Mouse (Mus musculus) liver, embryonic 14.5 days (tissue): Measurements from ENCODE around the gene Acer3. TPM values are rescaled to one million over a fixed set of nuclear protein-coding genes. Genes with fewer than 3 reads are reported as not detected.

ENCODE experiments used
- ATAC-seq: fragments of 200-750 bp; cut with Nextera tagmentation; 2 replicates; pipeline ENCODE4 v1.8.0; 2017; ENCODE audit warnings: moderate number of reproducible peaks, mild to moderate bottlenecking, moderate library complexity; ENCODE audit not compliant: insufficient read depth
- DNase-seq, 3 experiments: peaks; one replicate each; pipeline ENCODE4 v3.0.0-alpha.2; 2012 to 2013; ENCODE audit warnings: low read depth in 3 of 3, low spot score in 3 of 3
- H3K27ac ChIP-seq: fragments of 300-500 bp; sonication (generic); 2 replicates; pipeline ENCODE4 v1.5.1; 2014; ENCODE audit warnings: moderate library complexity, mild to moderate bottlenecking, control low read depth, inconsistent platforms
- H3K27me3 ChIP-seq: fragments of 300-500 bp; sonication (generic); 2 replicates; pipeline ENCODE4 v1.6.1; 2014; ENCODE audit warnings: mild to moderate bottlenecking, low read length, moderate library complexity; ENCODE audit not compliant: control insufficient read depth, insufficient read depth
- H3K36me3 ChIP-seq: fragments of 300-500 bp; sonication (generic); replicated peaks from 2 replicates; pipeline ENCODE4 v1.6.1; 2014; ENCODE audit warnings: low read depth; ENCODE audit not compliant: control insufficient read depth, insufficient read depth
- H3K4me1 ChIP-seq, 2 experiments: fragments of 200-500 bp in 1 of 2; fragments of 300-500 bp in 1 of 2; sonication (generic) in 1 of 2; replicated peaks; 2 replicates each; pipeline ENCODE4 v1.6.1; 2012 to 2014; ENCODE audit warnings: antibody characterized with exemption in 1 of 2, inconsistent platforms in 1 of 2, low read length in 1 of 2; ENCODE audit not compliant: control insufficient read depth in 2 of 2, insufficient read depth in 2 of 2
- H3K4me2 ChIP-seq: fragments of 300-500 bp; sonication (generic); 2 replicates; pipeline ENCODE4 v1.6.1; 2014; ENCODE audit warnings: low read depth, mild to moderate bottlenecking, control low read depth, moderate library complexity
- H3K4me3 ChIP-seq, 2 experiments: fragments of 200-500 bp in 1 of 2; fragments of 300-500 bp in 1 of 2; sonication (generic) in 1 of 2; 2 replicates each; pipeline ENCODE4 v1.5.1; 2012 to 2014; ENCODE audit warnings: low read depth in 2 of 2, low read length in 2 of 2, mild to moderate bottlenecking in 2 of 2, control low read depth in 1 of 2, inconsistent platforms in 1 of 2, moderate library complexity in 1 of 2; ENCODE audit not compliant: insufficient read depth in 1 of 2
- H3K9ac ChIP-seq: fragments of 300-500 bp; sonication (generic); replicated peaks from 2 replicates; pipeline ENCODE4 v1.6.1; 2014; ENCODE audit warnings: mild to moderate bottlenecking, control low read depth, moderate library complexity
- H3K9me3 ChIP-seq: fragments of 300-500 bp; sonication (generic); 2 replicates; pipeline ENCODE4 v1.6.1; 2016; ENCODE audit warnings: low read length, mixed read lengths; ENCODE audit not compliant: control insufficient read depth
- CTCF ChIP-seq: IDR thresholded peaks from 2 replicates; pipeline ENCODE4 v1.5.1; 2016; ENCODE audit warnings: antibody characterized with exemption, low read depth, control low read depth
- EP300 ChIP-seq: IDR thresholded peaks from 2 replicates; pipeline ENCODE4 v1.6.1; 2016; ENCODE audit warnings: antibody characterized with exemption, low read depth
- WGBS: fragments of 180-500 bp; shearing (Covaris S2); extraction: QIAGEN DNeasy Blood & Tissue Kit; methylation state at CpG from one replicate; pipeline ENCODE4 v1.1.7; 2014; ENCODE audit not compliant: insufficient replicate concordance; 5-methylcytosine and 5-hydroxymethylcytosine counted together
- polyA plus RNA-seq, 2 experiments: library from polyadenylated mRNA; depleted of rRNA in 1 of 2; stranded (reverse) in 1 of 2; unstranded in 1 of 2; fragments of >200 nt; fragmentation: Nextera tagmentation in 1 of 2; extraction: Ambion mirVana in 1 of 2; gene quantifications; 2 replicates each; pipeline versions ENCODE4 v1.2.1 to v1.2.3; 2012 to 2014

Acer3 gene
- polyA plus RNA-seq, 2 experiments, result 13.8 to 24.0 TPM

- Histone ChIP-seq H3K4me1 (peaks cover 26 to 52% of the 10 kb centered on the region in 2 experiments), H3K36me3 (no peaks in the 10 kb centered on the region), H3K9me3 (no peaks in the 10 kb centered on the region), H3K4me2 (peak overlapping the region; percentile 59), H3K27ac (peak overlapping the region; percentile 89), H3K9ac (peak overlapping the region; percentile 38; the same call in 1 of the 2 replicates), H3K27me3 (no peaks in the 10 kb centered on the region), H3K4me3 (no peak overlapping the region)
- TF ChIP-seq CTCF, result no peak
- TF ChIP-seq EP300, result no peak
- peak; percentile 74 for ATAC-seq
- 76% methylated on average over 2 of the region's 2 CpGs for WGBS
- peak in 2 of 3 experiments; percentile 30 to 59 for DNase-seq
Measured at GRCm38 (mm10) chr7:98330375-98331002, 9.5 kb upstream of the Acer3 start.

DNA sequence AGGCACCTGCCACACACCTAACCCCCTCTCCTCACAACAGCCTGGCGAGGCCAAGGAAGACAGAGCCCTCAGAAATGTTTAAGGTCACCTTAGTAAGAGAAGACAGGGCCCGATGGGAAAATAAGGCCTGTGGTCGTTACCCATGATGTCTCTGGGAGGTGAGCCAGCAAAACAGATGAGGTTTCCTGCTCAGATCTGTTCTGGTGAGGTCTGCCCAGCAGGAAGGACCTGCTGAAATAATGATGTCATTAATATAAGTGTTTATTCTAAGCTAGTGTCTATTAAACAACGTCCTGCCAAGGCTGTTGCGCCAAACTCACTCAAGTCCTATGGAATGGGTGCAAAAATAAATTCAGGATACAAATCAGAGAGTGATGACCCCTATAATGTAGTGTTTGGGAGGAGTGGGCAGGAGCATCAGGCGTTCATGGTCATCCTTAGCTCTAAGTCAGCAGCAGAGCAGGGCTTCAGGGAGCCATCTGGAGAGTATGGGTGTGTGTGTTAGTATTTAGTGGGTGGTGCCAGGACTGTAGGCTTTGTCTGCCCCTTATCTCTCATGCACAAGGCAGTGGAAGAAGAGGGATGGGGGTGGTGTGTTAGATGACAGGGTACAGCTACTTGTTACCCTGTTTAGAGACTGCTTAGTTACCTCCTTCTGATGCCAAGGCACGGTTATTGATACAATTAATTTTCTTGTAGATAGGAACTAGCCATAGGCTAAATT is 8.8 kb upstream of the Acer3 start:
- H3K9ac ChIP-seq, result peak overlapping the region; percentile 58
- 39% methylated on average over 7 of the region's 7 CpGs for WGBS
- no peaks in the 10 kb centered on the region for H3K27me3 ChIP-seq
- ATAC-seq, result peak; percentile 100
- H3K4me2 ChIP-seq, result peak overlapping the region; percentile 59
- peak overlapping the region; percentile 90 for H3K27ac ChIP-seq
- no peak for TF ChIP-seq CTCF
- TF ChIP-seq EP300, result peak; percentile 85
- no peaks in the 10 kb centered on the region for H3K9me3 ChIP-seq
- no peak overlapping the region for H3K4me3 ChIP-seq
- peak; percentile 81 to 84 (median 83) for DNase-seq
- peaks cover 26 to 52% of the 10 kb centered on the region in 2 experiments for H3K4me1 ChIP-seq
- H3K36me3 ChIP-seq, result no peaks in the 10 kb centered on the region

DNA sequence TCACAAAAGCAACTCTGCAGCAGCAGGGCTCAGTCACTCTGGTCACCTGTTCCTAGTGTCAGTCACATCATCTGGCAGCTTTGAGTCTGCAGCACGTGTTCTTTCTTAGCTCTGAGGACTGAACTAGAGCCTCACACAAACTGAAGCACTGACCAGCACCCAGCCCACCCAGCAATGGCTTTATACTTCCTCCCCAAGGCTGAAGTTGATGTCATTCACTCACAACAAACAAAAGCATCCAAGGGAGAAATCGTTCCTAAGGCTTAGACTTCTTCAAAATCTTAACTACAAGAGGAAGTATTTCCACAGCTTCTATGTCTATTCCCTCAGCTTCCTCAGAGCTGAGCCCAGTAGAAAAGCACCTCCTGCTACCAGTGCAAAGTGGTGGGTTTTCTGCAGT is 7.3 kb upstream of the Acer3 start:
- Histone ChIP-seq H3K4me3 (no peak overlapping the region), H3K27me3 (no peaks in the 10 kb centered on the region), H3K9me3 (no peaks in the 10 kb centered on the region), H3K4me2 (no peak overlapping the region), H3K27ac (peak overlapping the region; percentile 31; the same call in 1 of the 2 replicates), H3K9ac (peak overlapping the region; percentile 5; the same call in 1 of the 2 replicates), H3K4me1 (peaks cover 30 to 48% of the 10 kb centered on the region in 2 experiments), H3K36me3 (no peaks in the 10 kb centered on the region)
- DNase-seq, result no peak
- no peak for ATAC-seq
- TF ChIP-seq EP300, result no peak
- 37% methylated on average over 2 of the region's 2 CpGs for whole genome bisulfite sequencing

DNA sequence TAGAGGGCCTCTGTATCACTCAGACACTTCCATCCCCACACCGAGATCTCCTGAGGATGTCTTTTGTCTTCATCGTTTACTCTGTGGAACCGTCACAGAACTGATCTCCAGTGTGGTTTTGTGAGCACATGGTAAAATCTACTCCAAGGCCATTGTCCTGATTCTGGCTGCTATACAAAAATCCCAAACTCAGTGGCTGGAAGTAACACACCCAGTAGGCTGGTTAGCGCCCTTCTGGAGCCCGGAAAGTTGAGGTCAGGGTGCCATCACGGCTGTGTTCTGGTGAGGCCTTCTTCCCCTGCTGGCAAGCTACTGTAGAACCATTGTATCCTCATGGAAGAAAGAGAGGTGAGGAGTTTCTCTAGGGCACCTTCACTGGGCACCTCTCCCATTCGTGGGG is 5.0 kb upstream of the Acer3 start:
- Histone ChIP-seq H3K36me3 (no peaks in the 10 kb centered on the region), H3K27me3 (no peaks in the 10 kb centered on the region), H3K9ac (no peak overlapping the region), H3K4me2 (no peak overlapping the region), H3K4me1 (peaks cover 24 to 37% of the 10 kb centered on the region in 2 experiments), H3K9me3 (no peaks in the 10 kb centered on the region), H3K4me3 (no peak overlapping the region), H3K27ac (no peak overlapping the region)
- DNase-seq (no peak), ATAC-seq (no peak)
- TF ChIP-seq CTCF, result no peak
- TF ChIP-seq EP300, result no peak
- 79% methylated on average over 7 of the region's 7 CpGs for WGBS

DNA sequence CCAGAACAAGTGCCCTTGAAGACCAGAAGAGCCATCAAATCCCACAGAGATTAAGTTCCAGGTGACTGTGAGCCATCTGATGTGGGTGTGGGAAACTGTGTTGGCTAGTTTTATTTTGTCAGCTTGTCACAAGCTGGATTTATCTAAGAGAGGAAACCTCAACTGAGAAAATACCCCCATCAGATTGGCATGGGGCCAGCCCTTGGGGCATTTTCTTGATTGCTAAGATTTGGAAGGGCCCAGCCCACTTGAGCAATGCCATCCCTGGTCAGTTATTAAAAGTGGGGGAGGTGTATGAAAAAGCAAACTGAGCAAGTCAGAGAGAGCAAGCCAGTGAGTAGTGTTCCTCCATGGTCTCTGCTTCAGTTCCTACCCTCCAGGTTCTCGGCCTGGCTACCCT is 3.2 kb upstream of the Acer3 start:
- TF ChIP-seq EP300 (no peak), CTCF (no peak)

More for the DNA sequence above, 3.2 kb upstream of the Acer3 start:
- no peaks in the 10 kb centered on the region for H3K9me3 ChIP-seq
- no peak overlapping the region for H3K9ac ChIP-seq
- H3K4me3 ChIP-seq, result no peak overlapping the region
- peaks cover 8 to 19% of the 10 kb centered on the region in 2 experiments for H3K4me1 ChIP-seq
- no peak for ATAC-seq
- H3K4me2 ChIP-seq, result no peak overlapping the region
- no peaks in the 10 kb centered on the region for H3K36me3 ChIP-seq
- H3K27ac ChIP-seq, result no peak overlapping the region
- 70% methylated on average over 1 of the region's 1 CpGs for WGBS
- no peak for DNase-seq
- H3K27me3 ChIP-seq, result no peaks in the 10 kb centered on the region
